Mouse (Mus musculus) ES-E14 (cell line): ENCODE data around the gene Afap1.

ENCODE experiments used
- MAFK ChIP-seq: IDR thresholded peaks from 2 replicates; pipeline ENCODE4 v1.6.1; 2014; ENCODE audit warnings: mild to moderate bottlenecking, low read depth, low read length, inconsistent platforms; ENCODE audit not compliant: insufficient read depth
- ZNF384 ChIP-seq: IDR thresholded peaks from 2 replicates; pipeline ENCODE4 v1.6.1; 2012; ENCODE audit warnings: low read depth, low read length, inconsistent platforms

DNA sequence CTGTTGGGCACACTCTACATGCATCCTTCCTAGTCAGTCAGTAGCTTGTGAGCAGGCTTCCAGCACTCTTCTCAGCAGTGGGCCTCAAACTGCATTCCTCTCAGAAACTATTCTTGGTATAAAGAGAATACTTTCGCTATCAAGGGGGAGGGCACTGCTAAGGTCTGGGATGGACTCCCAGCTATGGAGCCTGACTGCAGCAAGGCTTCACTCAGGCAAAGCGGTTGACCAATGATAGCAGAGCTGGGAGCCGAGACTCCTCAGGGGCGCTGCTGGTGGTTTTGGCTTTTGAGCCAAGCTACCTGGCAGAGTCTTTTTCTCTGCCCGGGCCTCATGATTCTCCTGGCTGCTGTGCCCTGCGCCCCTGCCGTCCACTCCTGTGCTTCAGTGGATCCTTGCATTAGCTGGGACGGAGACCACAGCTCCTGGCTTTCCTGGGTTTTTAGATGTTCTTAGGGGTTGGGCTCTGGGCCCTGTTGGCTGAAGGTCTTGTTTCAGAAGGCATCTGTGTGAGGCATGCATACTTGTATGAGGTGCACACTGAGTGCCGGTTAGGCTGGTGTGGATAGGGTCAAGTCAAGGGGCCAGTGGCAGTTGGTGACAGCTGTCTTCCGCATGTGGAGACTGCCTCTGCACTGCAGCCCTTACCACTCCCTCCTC lies 28.6 kb downstream of the Afap1 start:
- TF ChIP-seq MAFK, result no peak
- TF ChIP-seq ZNF384, result no peak
